Mouse (Mus musculus): ENCODE data around the gene Sap25. TPM values are rescaled to one million over a fixed set of nuclear protein-coding genes. Genes with fewer than 3 reads are reported as not detected.
"Not testable (repeated sequence)": the region's sequence is repeated elsewhere in the genome, so short reads cannot be mapped to it uniquely, and the experiment has no call there.

Gene Sap25
- total RNA-seq (2022) = 1 to 10 TPM in 2 of 4 experiments, under 1 TPM in 2; 0.75 to 1.8 (median 1.1) TPM

DNA sequence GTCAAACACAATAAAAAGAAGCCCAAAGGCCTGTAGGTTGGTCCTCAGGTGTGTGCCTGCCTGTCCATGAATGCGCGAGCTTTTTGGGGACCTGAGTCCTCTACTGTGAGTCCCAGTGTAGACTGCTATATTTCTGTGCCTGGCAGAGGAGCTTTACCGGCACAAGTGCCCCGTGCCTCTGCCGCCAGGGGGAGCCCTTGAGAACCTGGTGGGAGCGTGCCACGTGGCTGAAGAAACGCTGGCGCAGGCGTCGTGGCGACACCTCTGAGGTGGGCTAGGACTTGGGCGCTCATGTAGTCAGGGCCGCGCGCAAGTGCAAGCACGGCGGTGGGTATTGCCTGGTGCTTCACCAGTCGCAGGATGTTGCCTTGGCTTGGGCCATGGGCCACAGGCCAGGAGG, at the start of gene Sap25:
Sap25 (plus strand) TSS at position 281 of the 400 bp plus-strand sequence.
- DNase-seq (ENCODE audit: low spot score in 2 of 2) = no peak

DNA sequence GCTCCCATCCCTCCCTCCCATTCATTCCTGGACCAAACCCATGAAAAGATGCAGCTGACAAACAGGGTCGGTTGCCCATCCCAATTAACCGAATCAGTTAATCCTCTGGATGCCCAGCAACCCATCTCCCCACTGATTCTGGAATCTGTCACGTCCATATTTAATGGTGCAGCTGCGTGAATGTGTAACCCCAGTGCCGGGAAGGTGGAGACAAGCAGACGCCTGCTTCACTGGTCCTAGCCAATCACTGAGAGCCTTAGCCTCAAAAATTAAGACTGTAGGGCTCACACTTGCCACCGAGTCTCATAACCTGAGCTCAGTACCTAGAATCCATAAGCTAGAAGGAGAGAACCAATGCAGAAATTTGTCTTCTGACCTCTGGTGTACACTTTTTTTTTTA, 45.2 kb upstream of the Sap25 start:
- no peak for DNase-seq (ENCODE audit: low spot score in 2 of 2)

DNA sequence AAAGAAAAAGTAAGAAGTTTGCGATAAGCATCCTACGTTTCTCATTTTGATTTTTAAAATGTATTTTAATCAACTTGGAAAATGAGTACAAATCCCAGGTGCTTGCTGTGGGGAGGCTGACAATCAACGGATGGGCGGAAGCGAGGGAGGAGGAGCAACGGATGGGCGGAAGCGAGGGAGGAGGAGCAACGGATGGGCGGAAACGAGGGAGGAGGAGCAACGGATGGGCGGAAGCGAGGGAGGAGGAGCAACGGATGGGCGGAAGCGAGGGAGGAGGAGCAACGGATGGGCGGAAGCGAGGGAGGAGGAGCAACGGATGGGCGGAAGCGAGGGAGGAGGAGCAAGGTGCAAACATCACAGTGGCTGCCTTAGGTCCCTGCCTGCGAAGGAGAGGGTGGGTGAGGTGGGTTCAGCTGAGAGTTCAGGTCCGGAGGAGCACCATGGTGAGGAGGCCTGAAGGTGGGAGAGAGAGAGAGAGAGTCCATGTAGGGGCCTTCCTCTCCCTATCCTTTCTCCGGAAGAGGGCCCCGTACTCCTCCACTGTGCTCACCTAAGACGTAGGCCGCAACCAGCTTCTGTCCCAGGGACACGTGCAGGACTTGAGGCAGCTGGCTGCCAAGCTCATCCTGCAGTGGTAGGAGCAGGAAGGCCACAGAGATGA, 44.4 kb upstream of the Sap25 start:
- DNase-seq (ENCODE audit: low spot score in 2 of 2) = no peak

- DNase-seq (ENCODE audit: low spot score in 2 of 2) = no peak
Observed at GRCm38 (mm10) chr5:137597625-137598024, 43.5 kb upstream of the Sap25 start.

DNA sequence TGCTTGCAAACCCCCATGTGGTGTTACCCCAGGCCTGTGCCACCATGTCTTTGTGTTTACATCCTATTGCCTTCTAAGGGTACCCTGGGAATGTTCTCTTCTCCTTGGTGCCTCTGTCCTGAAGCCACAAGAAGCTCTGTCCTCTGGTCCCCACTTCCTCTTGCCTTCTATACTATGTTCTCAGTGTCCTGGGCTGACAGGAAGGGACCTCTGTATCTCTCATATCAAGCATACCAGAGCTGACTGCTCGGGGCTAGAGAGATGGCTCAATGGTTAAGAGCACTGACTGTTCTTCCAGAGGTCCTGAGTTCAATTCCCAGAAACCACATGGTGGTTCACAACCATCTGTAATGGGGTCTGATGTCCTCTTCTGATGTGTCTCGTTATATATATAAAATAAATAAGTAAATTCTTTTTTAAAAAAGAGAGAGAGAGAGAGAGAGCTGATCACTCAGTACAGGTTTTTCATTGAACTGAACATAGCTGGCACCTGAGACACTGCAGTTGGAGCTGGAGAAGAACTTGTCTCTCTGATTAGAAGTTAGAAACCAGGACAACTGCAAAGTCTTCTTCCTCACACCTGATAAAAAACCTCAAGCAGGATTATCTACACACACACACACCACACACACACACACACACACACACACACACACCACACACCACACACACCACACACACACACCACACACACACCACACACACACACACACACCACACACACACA, 42.9 kb upstream of the Sap25 start:
- DNase-seq (ENCODE audit: low spot score in 2 of 2) = no peak

DNA sequence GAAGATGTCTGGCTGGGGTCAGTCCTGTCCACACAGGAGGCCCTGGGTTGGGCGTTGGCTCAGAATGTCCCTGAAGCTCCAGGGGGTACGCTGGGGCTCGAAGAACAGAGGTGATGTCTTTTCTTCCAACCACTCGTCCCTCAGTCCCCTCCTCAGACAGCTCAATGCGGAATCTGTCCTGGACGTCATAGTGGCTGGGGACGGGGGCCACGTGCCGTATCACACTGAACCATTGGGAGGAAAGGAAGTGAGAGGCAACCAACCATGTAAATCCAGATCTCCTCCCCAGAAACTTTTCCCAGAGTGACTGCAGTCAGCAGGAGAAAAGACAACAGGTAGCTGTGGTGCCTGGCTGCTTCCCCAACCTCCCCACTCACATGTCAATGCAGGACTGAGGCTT, 41.5 kb upstream of the Sap25 start:
- DNase-seq (ENCODE audit: low spot score in 2 of 2) = no peak

DNA sequence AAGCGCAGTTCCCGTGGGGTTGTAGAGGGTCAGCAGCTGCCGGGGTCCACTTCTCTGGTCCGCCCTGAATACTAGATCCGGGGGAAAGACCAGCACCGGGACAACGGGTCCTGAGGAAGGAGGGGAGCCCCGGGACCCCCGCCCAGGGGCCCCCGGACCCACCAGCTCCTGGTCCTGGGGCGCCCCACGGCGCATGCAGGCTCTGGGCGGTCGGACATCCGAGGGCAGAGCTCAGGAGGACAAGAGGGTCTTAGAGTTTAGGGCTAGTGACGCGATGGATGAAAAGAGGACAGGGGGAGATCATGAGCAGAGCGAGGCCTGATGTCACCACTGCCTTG, 40.9 kb upstream of the Sap25 start:
- no peak for DNase-seq (ENCODE audit: low spot score in 2 of 2)

GRCm38 (mm10) chr5:137600619-137601364, 40.3 kb upstream of the Sap25 start, which contains the start of gene Mospd3:
Gene Mospd3, minus strand, starts transcription at chr5:137601058.
- peak; percentile 91 to 93 for DNase-seq (ENCODE audit: low spot score in 2 of 2)

DNA sequence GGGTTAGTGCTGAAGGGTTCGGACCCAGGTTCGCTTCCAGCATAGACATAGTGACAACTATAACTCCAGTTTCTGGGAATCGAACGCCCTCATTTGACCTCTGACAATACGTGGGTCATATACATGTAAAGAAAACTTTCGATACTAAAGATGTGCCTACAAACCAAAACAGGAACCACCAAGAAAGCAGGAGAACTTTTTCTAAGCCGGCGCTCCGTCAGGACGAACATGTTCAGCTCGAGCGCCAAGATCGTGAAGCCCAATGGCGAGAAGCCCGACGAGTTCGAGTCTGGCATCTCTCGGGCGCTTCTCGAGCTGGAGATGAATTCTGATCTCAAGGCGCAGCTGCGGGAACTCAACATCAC, 39.8 kb upstream of the Sap25 start:
- no peak for DNase-seq (ENCODE audit: low spot score in 2 of 2)

DNA sequence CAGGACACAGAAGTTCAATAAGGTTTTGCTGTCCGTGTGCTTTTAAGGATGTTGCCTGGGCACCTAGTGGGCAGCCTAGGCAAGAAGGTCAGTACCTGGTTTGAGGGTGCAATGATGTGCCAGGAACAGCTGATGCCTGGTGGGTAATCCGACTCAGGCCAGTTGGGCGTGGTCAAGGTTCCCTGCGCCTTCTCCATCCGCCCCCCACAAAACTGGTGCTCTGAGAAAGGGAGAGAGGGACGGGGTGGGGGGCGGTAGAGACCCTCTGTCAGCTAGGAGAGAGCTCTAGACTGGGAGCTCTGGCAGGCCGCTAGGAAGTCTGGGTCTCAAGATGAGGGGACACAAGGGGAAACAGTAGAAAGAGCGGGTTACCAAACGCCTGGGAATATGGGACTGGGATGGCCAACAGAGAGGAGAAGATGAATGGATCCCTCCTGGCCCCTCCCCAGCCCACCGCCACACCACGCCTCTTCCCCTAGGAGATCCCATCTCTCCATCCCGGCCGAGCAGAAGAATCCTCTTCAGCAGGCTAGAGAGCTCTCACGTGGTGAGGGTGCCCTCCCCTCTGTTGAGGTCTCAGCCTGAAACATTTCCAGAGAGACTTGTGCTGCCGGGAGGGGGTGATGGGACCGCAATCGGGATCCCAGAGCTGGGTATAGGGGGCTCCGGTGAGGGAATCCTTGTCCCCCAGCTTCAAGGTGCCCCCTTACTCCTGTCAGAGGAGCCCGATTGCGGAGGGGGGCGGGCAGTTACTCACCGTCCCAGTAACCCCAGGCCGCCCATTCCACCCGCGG, 33.1 kb upstream of the Sap25 start:
- no peak for DNase-seq (ENCODE audit: low spot score in 2 of 2)

DNA sequence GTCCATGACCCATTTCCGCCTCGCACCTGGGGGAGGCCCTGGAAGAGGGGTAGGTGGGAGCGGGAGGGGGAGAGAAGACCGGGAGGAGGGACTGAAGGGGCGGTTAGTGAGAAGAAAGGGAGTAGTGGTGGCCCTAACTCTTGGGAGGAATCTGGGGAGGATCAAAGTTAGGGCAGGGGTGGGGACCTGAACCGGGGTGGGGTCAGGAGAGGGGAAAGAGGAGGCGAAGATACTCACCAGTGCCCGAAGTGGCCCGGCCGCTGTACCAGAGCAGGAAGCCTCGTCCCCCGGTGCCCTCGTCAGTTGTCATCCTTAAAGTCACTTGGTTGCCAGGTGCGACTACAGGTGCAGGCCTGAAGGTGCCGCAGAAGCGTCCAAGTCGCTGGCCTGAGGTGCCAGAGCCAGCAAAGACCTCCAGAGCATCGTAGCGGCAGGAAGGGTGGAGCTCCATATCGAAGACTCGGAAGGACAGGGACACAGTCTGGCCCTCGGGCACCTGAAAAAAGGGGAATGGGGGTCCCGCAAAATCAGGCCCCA, 32.4 kb upstream of the Sap25 start:
- no peak for DNase-seq (ENCODE audit: low spot score in 2 of 2)

- no peak for DNase-seq (ENCODE audit: low spot score in 2 of 2)
Observed at GRCm38 (mm10) chr5:137609292-137609691, 31.8 kb upstream of the Sap25 start.

GRCm38 (mm10) chr5:137610056-137610455, 31.1 kb upstream of the Sap25 start:
- DNase-seq (ENCODE audit: low spot score in 2 of 2) = no peak

- DNase-seq (ENCODE audit: low spot score in 2 of 2) = peak; percentile 79 to 81
Observed at GRCm38 (mm10) chr5:137610548-137611244, 30.4 kb upstream of the Sap25 start.

GRCm38 (mm10) chr5:137611245-137611602, 29.9 kb upstream of the Sap25 start:
- peak; percentile 52 to 74 for DNase-seq (ENCODE audit: low spot score in 2 of 2)

GRCm38 (mm10) chr5:137613076-137613475, 28.1 kb upstream of the Sap25 start:
- DNase-seq (ENCODE audit: low spot score in 2 of 2) = no peak

- DNase-seq (ENCODE audit: low spot score in 2 of 2) = no peak
Observed at GRCm38 (mm10) chr5:137613550-137613949, 27.6 kb upstream of the Sap25 start, which contains the start of gene Pcolce. Gene Pcolce, minus strand, starts transcription at chr5:137613784.

DNA sequence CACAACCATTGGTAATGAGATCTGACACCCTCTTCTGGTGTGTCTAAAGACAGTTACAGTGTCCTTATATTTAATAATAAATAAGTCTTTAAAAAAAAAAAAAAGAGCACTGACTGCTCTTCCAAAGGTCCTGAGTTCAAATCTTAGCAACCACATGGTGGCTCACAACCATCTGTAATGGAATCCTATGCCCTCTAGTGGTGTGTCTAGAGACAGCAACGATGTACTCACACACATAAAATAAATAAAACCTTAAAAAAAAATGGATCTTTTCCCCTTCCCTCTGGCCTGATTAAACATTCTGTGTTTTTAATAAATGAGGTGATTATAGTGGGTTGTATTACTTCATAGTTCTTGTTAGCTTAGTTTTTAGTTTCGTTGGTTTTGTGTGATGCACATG, 26.2 kb upstream of the Sap25 start:
- not testable (repeated sequence) for DNase-seq (ENCODE audit: low spot score in 2 of 2)

- DNase-seq (ENCODE audit: low spot score in 2 of 2) = no peak
Observed at GRCm38 (mm10) chr5:137615347-137615746, 25.8 kb upstream of the Sap25 start.

- no peak for DNase-seq (ENCODE audit: low spot score in 2 of 2)
Observed at GRCm38 (mm10) chr5:137623937-137624530, 17.1 kb upstream of the Sap25 start.
